Mouse (Mus musculus) cerebellum, adult 2 months (tissue): ENCODE data around the gene Lsm5.

ENCODE experiments used
- CTCF ChIP-seq: fragments of 200-500 bp; IDR thresholded peaks from 2 replicates; pipeline ENCODE4 v1.5.1; 2011; ENCODE audit warnings: low read depth, mild to moderate bottlenecking, control low read depth, low read length, moderate library complexity, borderline replicate concordance; ENCODE audit not compliant: insufficient read depth
- POLR2A ChIP-seq: fragments of 200-500 bp; IDR thresholded peaks from 2 replicates; pipeline ENCODE4 v1.6.1; 2011; ENCODE audit warnings: low read length, control low read depth, borderline replicate concordance; ENCODE audit not compliant: insufficient read depth

DNA sequence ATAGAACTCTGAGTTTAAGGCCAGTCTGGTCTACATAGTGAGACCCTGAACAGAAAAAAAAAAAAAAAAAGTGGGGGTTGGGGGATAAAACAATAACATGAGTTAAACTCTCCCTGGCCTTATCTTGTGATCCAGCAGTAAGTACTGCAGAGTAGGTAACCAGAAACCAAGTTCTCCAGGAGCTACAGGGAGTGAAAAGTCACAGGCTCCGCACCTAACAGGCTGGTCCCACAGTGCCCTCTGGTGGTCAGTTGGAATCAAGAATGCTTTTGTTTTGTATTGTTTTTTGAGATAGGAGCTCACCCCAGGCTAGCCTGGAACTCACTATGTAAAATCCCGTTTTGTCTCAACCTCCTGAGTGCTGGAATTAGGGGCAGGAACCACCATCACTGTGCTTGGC, 13.3 kb downstream of the Lsm5 start:
- TF ChIP-seq CTCF (peak; percentile 67; the same call in 1 of the 2 replicates), POLR2A (no peak)
